Mouse (Mus musculus) kidney, adult 9 months (tissue): ENCODE measurements at regions not wholly inside any gene's neighbourhood (a gene's known extent, or its start where the extent isn't known, plus 50 kb on each side); places are given as distances from the start of the nearest gene placed in this dataset.

Source experiments
- DNase-seq: peaks from one replicate; pipeline ENCODE4 v3.0.0; 2022

DNA sequence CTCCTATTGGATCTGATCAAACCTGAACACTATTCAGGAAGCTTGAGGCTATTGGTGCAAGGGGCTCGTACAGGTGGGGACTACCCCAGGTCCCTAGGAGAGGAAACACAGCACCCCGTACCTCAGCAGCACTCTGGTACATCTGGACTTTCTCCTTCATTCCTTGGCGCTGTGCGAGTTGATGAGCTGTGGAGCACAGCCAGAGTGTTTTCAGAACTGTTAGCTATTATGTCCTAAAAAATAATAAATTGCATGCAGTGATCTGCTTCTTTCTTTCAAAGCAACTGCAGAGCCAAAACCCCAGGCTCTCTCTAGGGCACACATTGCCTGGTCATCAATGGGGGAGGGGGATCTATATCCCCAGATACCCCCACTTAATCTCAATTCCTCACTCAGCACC is 122.6 kb downstream of the Gm12728 start:
- DNase-seq: no peak

DNA sequence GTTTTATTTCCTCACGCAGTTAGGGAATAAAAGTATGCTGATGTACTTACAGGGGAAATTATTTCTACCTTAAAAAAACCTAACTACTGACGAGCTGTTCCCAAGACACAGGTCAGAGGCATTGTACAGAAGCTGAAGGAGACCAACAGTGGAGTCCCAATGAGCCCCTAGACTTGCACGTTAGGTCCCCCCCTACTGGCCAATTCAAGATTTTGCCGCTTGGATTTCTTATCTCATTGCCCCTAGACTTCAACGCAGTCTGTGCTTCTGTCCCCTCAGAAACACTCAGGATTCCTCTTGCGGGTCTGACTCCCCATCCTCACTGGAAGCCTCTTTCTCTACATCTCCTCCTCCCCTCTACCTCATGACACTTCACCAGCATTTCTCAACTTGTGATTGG is 125.3 kb downstream of the Gm12728 start:
- peak; percentile 59 for DNase-seq

DNA sequence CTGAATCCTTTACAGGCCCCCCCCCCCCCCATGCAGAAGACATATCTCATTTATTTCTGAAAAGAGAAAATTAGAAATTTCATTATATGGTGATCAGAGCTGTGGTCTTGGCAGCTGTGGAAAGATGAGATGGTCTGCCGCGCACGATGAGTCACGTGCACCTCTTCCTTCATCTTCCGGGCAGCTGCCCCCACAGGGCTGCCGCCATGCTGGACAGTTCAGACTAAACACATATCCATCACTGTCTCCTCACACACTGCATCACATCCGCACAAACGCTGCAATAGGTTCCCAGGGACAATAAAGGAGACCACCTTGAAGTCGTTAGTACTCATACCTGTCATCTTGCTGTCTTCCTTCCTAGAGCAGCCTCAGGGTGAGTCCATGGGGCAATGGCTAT is 126.6 kb downstream of the Gm12728 start:
- no peak for DNase-seq

DNA sequence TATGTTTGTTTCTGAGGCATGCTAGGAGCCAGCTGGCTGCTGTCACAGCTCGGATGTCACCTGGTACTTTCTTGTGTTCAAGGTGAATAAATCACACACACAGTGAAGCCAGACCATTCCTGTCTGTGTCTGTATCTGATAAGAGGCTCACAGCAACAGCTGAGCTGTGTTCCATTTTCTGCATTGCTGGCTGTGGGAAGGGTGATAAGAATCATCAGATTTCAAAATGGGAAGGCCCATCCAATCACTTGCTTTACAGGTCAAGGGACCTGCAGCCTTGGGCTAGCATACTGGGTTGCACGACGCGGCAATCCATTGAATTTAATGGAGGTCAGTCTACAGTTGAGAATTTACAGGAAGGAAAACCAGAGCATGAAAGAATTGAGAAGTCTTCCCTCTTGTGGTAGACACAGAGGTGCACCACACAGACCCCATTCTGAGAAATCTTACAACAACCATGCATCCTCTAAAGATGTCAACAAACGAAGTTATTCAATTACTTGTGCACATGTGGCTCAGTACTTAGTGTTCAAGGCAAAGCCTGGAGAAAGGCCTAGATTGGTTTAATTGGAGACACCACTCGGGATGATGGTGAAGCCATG is 135.2 kb downstream of the Gm12728 start:
- peak; percentile 20 for DNase-seq

DNA sequence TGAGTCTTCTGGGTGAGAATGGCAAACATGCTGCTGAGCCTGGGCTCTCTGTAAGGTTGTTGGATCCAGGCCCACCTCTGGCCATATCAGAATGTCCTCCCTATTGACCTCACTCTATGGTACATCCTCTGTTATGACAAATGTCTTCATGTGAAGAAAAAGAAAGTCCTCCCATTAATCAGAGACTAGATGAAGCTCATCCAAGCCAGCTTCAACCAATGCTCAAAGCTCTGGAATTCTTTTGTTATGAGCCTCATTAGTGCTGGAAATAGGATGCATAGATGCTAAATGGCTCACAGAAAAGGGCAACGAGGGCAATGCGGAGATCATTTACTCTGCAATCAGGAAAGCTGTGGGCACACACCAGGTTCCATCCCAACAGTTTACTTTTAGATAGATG is 135.8 kb downstream of the Gm12728 start:
- no peak for DNase-seq

DNA sequence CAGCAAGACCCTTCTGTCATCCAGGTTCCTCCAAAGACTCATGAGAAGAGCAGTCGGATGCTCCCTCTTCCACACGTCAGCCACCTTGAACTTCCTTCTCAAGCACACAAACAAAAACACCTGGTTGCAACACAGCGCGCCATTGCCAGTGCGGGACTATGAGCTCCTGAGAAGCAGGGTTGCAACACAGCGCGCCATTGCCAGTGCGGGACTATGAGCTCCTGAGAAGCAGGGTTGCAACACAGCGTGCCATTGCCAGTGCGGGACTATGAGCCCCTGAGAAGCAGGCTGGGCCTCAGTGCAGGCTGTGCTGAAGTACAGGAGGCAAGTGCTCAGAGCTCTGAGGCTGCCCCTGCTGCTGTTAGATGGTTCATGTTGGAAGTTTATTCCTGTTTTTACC is 140.0 kb downstream of the Gm12728 start:
- no peak for DNase-seq

DNA sequence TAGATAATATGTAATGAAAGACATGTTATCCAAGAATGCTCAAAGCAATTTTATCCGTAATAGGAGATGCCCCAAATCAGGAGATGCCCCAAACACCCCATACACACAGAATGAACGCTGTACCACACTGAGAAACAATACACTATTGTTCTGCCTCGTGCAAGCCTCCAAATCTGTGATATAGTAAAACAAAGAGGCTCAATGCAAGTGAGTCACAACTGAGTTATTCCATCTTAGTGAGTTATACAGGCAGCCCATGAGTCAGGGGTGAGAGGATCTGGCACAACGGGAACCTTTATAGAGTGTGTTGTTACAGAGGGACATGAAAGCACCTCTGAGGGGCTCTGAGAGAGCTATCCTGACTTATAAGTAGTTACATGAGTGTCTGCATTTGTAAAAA is 145.3 kb downstream of the Gm12728 start:
- no peak for DNase-seq

DNA sequence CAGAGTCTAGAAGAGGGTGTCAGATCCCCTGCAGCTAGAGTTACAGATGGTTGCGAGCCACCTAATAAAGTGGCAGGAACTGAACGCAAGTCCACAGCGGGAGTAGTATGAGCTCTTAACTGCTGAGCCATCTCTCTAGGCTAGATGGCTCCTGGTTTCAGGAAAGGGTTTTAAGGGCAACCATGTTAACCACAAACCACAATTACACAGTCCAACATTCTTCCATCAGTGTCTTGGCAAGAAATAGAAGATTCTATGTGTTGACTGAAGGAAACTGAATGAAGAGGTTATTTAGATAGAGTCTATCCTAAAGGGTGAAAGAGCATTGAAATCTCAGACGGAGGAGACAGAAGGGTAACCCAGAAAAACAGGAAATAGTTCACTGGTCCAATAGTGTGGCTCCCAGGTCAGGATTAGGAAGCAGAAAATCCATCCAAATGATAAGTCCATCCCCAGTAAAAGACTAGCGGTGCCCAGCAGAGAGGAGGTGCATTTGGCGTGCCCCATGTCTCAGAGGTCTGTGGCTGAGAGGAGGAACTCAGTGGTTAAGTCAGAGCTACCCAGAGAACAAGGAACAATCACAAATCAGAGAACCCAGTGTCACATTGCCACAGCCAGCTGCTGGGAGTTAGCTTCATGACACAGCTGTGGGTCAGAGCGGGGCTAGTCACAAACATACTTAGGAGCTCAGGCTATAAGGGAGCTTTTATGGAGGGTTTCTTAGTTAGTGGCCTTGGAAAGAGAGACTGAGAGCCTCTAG is 147.3 kb downstream of the Gm12728 start:
- DNase-seq: no peak

DNA sequence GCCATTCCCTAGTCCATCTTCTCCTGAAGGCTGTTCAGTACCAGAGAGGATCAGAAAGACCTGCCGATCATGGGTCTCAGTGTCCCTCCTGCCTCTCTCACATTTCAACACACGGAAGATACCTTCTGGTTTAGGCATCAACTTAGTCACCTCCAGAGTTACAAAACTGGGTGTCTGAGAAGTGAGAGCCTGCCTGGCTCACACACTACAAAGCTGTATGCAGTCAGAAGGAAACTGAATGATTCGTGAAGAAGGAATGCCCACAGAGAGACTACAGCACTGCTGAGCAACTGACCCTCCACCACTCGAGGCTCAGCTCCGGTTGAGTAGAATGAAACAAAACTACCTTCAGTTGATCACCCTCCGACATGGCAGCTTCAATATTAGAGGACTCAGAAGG is 147.9 kb downstream of the Gm12728 start:
- no peak for DNase-seq

DNA sequence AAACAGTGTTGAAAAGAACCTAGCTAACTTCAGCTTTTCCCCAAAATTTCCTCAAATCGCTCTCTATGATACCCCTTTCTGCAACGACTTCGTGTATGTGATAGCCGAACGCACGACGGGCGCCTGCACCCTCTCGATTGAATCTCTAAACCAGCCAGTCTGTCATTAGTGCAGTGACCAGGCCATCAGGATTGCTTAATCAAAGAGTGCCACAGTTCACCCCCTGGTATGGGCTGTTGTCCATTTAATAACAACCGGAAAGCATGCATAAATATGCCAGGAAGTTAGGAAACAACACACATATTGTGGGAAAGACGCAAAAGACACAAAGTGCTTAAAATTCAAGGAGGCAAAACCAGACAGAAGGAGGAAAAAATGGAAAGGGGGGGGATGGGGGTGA is 149.2 kb downstream of the Gm12728 start:
- DNase-seq: no peak

DNA sequence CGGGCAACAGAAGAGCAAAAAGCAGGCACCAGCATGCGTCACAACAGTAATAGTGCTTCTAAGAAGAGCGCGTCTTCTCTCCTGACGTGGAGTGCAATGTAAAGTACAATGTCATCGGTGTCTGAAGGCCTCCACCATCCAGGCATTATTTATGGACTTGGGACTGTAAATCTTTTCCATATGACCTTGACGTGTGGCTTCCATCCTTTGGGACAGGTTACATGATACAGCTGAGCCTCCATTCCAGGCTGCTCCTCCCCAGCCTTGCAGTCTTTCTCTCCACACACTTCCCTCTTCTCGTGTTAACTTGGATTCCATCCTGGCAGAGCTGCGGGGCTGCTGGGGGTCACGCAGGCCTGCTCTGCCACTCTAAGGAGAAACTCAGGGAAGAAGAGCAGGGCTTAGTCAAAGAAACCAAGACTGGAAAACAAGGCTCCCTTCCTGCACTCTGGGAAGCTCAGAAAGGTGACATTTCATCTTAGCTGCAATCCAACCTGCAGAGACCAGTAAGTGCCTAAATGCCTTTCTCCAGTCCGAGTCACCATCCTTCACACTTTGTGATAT is 150.0 kb downstream of the Gm12728 start:
- DNase-seq: no peak

DNA sequence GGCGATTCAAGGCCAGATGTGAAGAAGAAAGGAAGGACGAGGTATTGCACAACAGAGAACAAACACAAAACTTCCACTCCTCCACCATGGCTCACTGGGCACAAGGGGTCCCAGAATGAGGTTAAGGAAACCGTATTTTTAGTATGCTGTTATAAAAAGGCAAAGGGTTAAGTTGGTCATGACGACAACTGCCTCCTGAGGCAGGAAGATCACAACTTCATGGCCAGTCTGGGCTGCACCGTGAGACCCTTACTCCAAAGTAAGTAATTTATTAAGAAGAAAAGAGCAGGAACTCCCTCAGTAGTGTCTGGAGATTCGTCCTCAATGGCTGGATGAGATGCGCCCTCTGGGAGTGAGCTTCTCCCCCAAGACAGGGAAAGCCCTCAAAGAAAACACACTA is 151.2 kb downstream of the Gm12728 start:
- DNase-seq: no peak

DNA sequence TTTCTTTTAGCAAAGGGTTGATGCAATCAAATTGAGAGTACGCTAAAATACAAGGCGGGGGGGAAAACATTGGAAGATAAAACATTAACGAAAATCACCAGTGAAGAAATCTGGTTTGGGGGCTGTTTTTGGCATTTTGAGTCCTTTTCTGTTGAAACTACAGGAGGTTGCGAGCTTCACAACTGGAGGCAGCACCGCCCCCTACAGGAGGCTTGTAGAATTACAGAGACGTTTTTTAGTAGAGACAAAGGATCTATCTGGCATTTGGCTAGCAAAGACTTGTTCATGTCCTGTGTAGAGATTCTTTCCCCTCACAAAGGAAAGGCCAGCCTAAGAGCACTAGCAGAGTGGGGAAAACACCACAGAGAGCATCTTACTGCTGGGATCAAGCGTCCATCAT is 152.1 kb downstream of the Gm12728 start:
- DNase-seq: peak; percentile 31

DNA sequence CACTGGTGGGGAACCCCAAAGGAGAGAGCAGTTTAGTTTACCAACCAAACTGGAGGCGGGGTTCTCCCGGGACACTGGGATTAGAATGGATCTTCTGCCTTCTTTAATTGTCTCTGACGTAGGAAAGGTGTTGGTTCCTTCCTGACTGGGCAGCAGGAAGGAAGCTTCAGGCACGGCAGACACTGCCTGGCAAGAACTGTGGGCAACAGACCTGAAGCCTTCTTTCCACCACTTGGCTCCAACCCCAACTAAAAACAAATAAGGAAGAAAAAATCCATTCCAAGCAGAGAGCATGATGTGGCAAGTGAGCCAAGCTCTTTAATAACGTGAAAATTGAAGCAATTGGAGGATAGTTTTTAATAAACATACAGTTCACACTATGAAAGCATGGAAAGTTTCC is 155.3 kb downstream of the Gm12728 start:
- DNase-seq: peak; percentile 14

DNA sequence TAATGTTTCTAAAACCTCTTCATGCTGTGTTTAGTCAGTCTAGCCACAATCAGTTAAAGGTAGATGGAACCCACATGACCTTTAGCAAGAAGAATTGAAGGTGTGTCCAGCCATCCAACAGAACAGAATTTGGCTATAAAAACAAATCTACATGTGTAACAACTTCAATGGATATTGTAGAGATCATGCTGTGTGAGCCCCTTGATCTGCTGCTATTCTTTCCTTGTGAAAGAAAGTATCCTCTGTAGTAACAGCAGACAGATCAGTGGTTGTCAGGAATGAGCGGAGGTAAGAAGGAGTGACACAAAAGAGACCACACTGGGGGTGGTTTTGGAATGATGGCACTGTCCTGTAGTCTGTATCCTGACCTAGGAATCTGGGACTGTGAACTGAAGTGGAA is 156.3 kb downstream of the Gm12728 start:
- DNase-seq: no peak

DNA sequence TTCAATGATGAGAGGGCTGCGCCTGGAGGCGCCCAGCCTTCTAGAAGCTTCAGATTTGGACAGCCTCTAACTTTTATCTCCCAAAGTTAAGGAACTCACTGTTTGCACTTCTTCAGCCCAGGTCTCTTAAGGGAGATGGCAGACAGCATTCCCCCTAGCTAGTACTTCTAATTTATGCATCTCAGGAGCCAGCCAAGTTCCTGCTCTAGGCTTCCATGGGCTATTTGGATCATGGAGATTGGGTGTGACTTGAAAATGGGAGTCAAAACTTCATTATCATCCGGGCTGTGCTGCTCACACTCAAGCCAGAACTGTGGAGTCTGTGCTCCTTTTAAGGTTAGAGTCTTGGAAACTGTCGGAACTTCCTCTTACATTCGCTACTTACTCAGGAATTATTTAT is 158.7 kb downstream of the Gm12728 start:
- no peak for DNase-seq

DNA sequence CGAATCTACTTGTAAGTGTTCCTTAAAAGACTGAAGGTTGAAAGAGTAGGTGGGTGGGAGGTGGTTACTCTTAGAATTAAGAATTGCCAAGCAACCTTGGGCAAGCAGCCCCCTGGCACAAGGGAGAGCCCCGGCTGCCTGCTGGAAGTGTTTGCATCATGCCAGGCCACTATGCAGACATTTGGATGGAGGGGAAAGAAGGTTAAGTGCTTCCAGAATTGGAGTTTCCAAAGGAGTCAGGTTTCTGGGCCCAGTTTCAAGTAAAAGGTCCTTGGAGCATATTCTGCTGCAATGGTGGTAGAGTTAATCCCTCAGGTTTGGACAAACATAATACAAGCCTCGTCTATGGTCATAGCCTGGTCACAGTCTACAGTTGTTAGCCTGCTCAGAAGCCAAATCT is 162.7 kb downstream of the Gm12728 start:
- no peak for DNase-seq

DNA sequence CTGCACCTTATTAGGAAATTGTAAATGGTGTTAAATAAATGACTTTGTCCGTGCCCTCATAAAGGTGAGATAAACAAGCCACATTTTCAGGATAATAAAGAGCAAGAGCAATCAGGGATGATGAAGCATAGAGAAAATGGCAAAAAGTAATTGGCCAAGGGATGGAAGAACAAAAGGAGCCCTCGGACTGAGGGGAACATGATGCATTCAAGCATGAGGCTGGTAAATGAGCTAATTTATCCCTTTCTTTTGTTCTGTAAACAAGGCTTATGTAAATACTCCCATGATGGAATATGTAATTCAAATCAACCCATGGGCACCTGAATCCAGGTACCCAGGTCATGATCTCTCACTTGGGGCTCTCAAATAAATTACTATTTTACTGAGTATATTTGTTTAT is 166.8 kb downstream of the Gm12728 start:
- DNase-seq: no peak

DNA sequence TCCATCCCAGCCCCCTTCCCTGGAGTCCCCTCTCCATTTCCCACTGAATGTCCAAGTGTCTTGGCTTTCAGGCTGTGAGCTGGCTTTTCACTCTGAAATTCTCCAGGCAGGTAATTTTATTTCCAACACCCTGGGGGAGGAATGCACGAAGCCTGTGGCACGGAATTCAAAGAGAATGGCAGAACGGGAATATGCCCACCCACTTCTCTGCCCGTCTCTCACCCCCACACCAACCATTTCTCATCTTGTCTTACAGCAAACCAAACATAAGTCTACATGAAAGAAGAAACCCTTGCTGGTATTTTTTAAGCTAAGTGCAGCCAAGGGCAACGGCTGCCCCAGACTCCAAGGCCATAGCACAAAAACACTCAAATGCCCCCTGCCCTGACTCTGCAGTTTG is 168.7 kb downstream of the Gm12728 start:
- DNase-seq: no peak

DNA sequence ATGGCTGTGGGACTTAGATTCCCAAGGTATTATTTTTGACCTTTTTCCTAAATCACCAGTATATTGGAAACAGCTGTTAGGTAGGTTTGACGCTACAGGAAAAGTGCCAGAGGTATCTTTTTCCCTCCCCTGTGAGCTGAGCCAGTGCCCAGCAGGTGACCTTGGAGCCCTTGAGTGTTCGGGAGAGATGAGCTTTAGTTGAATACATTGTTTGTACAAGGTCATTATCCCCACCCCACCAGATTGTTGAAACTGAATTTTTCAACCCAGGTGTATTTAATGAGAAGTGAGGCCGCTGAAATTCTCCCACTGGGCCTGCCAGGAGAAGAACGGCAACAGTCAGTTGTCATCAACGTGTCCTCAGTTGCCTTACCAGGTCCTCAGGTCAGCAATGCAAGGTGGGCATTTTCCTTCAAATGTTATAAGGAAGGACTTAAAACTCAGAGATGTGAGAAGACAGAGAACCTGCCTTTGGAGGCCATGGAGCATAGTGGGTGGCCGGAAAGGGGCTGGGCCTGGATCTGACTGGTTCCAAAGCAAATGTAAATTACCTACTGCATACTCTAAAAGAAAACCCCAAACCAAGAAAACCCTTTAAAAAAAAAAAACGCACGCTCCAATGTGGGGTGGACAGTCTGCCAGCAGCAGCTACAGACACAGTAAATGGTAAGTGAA is 172.2 kb downstream of the Gm12728 start:
- no peak for DNase-seq

DNA sequence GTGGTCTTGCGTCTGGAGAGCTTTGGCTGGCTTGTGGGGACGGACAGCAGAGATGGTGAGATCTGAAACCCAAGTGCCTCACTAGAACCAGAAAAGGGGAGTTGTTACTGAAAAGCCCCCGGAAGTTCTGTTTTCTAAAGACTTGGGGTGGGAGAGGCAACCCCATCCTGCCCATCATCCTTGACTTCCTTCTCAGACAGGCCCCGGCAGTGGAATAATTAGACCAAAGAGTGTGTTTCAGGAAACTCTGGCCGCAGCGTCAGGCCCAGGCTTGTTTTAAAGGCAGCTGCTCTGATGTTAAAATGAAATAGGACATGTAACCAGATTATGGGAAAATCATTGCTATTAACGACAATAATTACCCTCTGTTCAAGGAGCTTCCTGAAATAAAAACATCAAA is 172.9 kb downstream of the Gm12728 start:
- DNase-seq: no peak

DNA sequence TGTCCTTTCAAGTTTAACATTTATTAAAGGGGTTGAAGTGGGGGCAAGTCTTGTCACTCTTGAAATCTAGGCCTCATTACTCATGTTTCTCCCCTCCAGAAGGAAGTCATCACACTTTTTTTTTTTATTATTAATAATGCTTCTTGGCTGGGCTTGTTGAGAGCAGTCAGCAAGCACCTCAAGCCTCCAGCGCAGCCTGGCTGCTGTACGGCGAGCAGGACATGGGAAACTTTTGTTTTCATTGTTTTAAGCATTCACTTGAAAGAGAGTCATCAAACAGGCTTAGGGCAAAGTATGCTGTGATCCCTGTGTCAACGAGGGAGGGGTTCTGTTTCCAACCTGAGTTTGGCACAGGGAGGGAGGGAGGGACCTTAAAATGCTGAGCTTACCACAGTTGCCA is 178.7 kb downstream of the Gm12728 start:
- DNase-seq: no peak

DNA sequence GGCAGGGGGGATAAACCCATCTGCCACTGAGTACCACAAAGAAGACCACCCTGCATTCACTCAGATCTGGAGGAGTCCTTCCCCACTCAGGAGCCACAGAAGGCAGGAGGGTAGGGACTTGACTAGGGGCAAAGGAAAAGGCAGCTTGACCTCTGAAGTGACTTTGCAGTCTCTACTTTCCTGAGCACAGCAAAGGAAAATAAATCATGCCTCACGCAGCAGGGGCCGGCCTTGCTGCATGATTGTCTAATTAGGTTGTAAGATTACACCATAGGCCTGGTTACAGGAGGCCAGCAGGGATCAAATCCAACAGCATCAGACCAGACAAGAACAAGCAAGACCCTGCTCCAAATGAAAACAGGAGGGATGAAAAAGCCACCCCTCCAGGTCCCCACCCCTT is 180.0 kb downstream of the Gm12728 start:
- peak; percentile 9 for DNase-seq

DNA sequence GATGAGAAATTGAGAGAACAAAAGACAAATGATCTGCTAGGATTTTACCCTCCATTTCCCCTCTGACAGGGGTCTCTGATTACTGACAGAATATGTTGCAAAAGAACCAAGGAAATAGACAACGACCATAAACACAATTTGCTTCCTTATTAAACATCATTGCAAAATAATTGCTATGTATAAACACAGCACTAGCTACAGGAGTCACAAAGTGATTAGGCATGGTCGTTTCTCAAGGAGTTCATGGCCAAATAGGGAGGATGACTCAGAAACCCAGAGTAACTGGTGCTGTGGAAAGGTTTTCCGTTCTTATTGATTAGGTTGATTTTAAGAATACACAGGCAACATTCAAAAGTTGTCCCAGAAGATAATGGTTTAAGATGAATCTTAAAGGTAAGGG is 180.4 kb downstream of the Gm12728 start:
- no peak for DNase-seq
